Mouse (Mus musculus) right cerebral cortex, postnatal 4 days (tissue): ENCODE measurements around the gene Armc12.

Experiments used
- DNase-seq: peaks from one replicate; pipeline ENCODE4 v3.0.0-alpha.2; 2022

Armc12 gene

GRCm38 (mm10) chr17:28530506-28530905 lies at the start of gene Armc12:
Gene Armc12, plus strand, starts transcription at chr17:28530806.
- DNase-seq = no peak

GRCm38 (mm10) chr17:28484704-28485445 lies 45.7 kb upstream of the Armc12 start:
- DNase-seq = peak; percentile 36

- DNase-seq = peak; percentile 43
Observed at GRCm38 (mm10) chr17:28485446-28485948, 45.1 kb upstream of the Armc12 start.

- DNase-seq = peak; percentile 98
Observed at GRCm38 (mm10) chr17:28485977-28486400, 44.6 kb upstream of the Armc12 start.

- DNase-seq = no peak
Observed at GRCm38 (mm10) chr17:28486720-28487119, 43.9 kb upstream of the Armc12 start.

GRCm38 (mm10) chr17:28487584-28488257 lies 42.9 kb upstream of the Armc12 start:
- no peak for DNase-seq

- DNase-seq = no peak
Observed at GRCm38 (mm10) chr17:28488258-28489013, 42.2 kb upstream of the Armc12 start.

- no peak for DNase-seq
Observed at GRCm38 (mm10) chr17:28491035-28491770, 39.4 kb upstream of the Armc12 start.

GRCm38 (mm10) chr17:28495832-28496231 lies 34.8 kb upstream of the Armc12 start:
- DNase-seq = no peak

- no peak for DNase-seq
Observed at GRCm38 (mm10) chr17:28499190-28499589, 31.4 kb upstream of the Armc12 start.

- no peak for DNase-seq
Observed at GRCm38 (mm10) chr17:28500465-28500864, 30.1 kb upstream of the Armc12 start.

GRCm38 (mm10) chr17:28502196-28502821 lies 28.3 kb upstream of the Armc12 start:
- no peak for DNase-seq

GRCm38 (mm10) chr17:28504182-28504581 lies 26.4 kb upstream of the Armc12 start:
- DNase-seq = no peak

GRCm38 (mm10) chr17:28505591-28505990 lies 25.0 kb upstream of the Armc12 start:
- DNase-seq = no peak

- no peak for DNase-seq
Observed at GRCm38 (mm10) chr17:28506895-28507294, 23.7 kb upstream of the Armc12 start.

- DNase-seq = no peak
Observed at GRCm38 (mm10) chr17:28507496-28507895, 23.1 kb upstream of the Armc12 start.

- no peak for DNase-seq
Observed at GRCm38 (mm10) chr17:28510445-28511342, 19.9 kb upstream of the Armc12 start.

- DNase-seq = no peak
Observed at GRCm38 (mm10) chr17:28511616-28512541, 18.7 kb upstream of the Armc12 start.

GRCm38 (mm10) chr17:28512696-28513095 lies 17.9 kb upstream of the Armc12 start:
- DNase-seq = no peak

- no peak for DNase-seq
Observed at GRCm38 (mm10) chr17:28513337-28513736, 17.3 kb upstream of the Armc12 start.
